Mouse (Mus musculus) C2C12 (cell line): Measurements from ENCODE around the gene Dnah14. TPM values are rescaled to one million over a fixed set of nuclear protein-coding genes. Genes with fewer than 3 reads are reported as not detected.

Source experiments
- H3K27me3 ChIP-seq: one replicate; pipeline ENCODE4 v1.6.1; 2011; ENCODE audit not compliant: control insufficient read depth, insufficient read depth, insufficient read length
- H3K36me3 ChIP-seq: one replicate; pipeline ENCODE4 v1.6.1; 2011; ENCODE audit not compliant: control insufficient read depth, insufficient read depth
- H3K4me3 ChIP-seq: one replicate; pipeline ENCODE4 v1.5.1; 2011; ENCODE audit warnings: mild to moderate bottlenecking, control low read depth; ENCODE audit not compliant: poor library complexity, insufficient read depth, severe bottlenecking
- H3K79me2 ChIP-seq: one replicate; pipeline ENCODE4 v1.6.1; 2011; ENCODE audit not compliant: control insufficient read depth, insufficient read depth
- H3K79me3 ChIP-seq: one replicate; pipeline ENCODE4 v1.6.1; 2011; ENCODE audit warnings: low read depth, control low read depth
- H3ac ChIP-seq: one replicate; pipeline ENCODE3; 2011; ENCODE audit warnings: low read depth; ENCODE audit not compliant: control insufficient read depth, insufficient read length
- CEBPB ChIP-seq: IDR thresholded peaks from one replicate; pipeline ENCODE4 v1.6.1; 2011; ENCODE audit warnings: low read depth, mild to moderate bottlenecking, control low read depth, moderate library complexity
- CTCF ChIP-seq: IDR thresholded peaks from one replicate; pipeline ENCODE4 v1.5.1; 2011; ENCODE audit not compliant: control insufficient read depth, insufficient read depth, insufficient read length
- FOSL1 ChIP-seq: IDR thresholded peaks from one replicate; pipeline ENCODE4 v1.8.0; 2011; ENCODE audit warnings: mild to moderate bottlenecking, low read length; ENCODE audit not compliant: poor library complexity, insufficient read depth, severe bottlenecking
- MAX ChIP-seq: IDR thresholded peaks from one replicate; pipeline ENCODE4 v1.6.1; 2011; ENCODE audit warnings: mild to moderate bottlenecking, control low read depth
- MYOD1 ChIP-seq: IDR thresholded peaks from one replicate; pipeline ENCODE4 v1.6.1; 2011; ENCODE audit warnings: low read depth; ENCODE audit not compliant: control insufficient read depth, insufficient read length
- MYOG ChIP-seq: IDR thresholded peaks from one replicate; pipeline ENCODE4 v1.6.1; 2011; ENCODE audit not compliant: control insufficient read depth, insufficient read length; ENCODE audit errors: extremely low read depth
- USF1 ChIP-seq: IDR thresholded peaks from one replicate; pipeline ENCODE4 v1.6.1; 2011; ENCODE audit warnings: low read depth, mild to moderate bottlenecking, control low read depth, moderate library complexity
- polyA plus RNA-seq: library from polyadenylated mRNA; unstranded; fragments of >200 nt; fragmentation: generic; extraction: Trizol; gene quantifications from one replicate; pipeline ENCODE4 v1.2.1, GENCODE M21; 2012; ENCODE audit warnings: missing spikeins

Dnah14 gene
- polyA plus RNA-seq, 1 experiment = 0.50 TPM

DNA sequence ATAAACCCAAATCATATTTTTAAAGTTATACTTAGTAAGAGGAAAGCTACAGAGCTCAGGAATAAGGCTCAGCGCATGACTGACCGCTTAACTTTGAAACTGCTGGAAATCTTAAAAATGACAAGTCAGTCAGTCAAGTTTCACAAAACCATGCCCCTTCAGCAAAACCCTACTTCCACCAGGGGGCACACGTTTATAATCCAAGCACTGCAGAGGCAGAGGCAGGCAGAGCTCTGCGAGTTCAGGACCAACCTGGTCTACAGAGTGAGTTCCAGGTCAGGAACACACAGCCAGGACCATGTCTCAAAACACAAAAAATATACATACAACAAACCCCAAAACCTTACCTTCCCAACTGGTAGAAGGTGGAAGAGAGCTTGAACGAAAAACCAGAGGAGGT is 252.0 kb downstream of the Dnah14 start:
- Histone ChIP-seq H3ac (no peak overlapping the region), H3K79me3 (peaks cover 13% of the 10 kb centered on the region), H3K36me3 (peaks cover 76% of the 10 kb centered on the region), H3K27me3 (no peaks in the 10 kb centered on the region), H3K79me2 (peaks cover 14% of the 10 kb centered on the region), H3K4me3 (no peak overlapping the region)
- TF ChIP-seq MYOD1 (no peak), MYOG (no peak)

DNA sequence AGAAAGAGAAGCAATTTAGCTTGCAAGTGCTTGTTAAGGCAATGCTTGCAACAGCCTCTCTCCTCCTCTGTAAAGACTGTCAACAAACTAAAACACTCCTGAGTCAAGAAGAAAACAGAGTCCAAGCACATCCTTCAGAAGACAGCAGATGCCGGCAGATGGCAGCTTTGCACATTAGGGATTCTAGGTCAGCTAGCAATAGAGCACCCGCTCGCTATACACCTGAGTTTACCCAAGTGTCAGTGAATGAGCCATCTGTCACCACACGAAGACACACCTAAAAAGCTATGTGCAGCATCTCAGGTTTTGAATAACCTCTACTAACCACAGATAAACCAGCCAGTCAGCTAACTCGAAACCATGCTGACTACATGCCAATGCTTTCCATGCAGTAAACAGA is 256.4 kb downstream of the Dnah14 start:
- H3ac ChIP-seq = no peak overlapping the region
- H3K36me3 ChIP-seq = peaks cover 82% of the 10 kb centered on the region
- peaks cover 36% of the 10 kb centered on the region for H3K79me3 ChIP-seq
- no peak for TF ChIP-seq MYOG
- no peak for TF ChIP-seq MAX
- TF ChIP-seq MYOD1 = no peak
- TF ChIP-seq USF1 = no peak
- TF ChIP-seq CTCF = no peak
- TF ChIP-seq CEBPB = no peak
- no peak for TF ChIP-seq FOSL1
- H3K27me3 ChIP-seq = no peaks in the 10 kb centered on the region
- peaks cover 56% of the 10 kb centered on the region for H3K79me2 ChIP-seq
- H3K4me3 ChIP-seq = no peak overlapping the region

DNA sequence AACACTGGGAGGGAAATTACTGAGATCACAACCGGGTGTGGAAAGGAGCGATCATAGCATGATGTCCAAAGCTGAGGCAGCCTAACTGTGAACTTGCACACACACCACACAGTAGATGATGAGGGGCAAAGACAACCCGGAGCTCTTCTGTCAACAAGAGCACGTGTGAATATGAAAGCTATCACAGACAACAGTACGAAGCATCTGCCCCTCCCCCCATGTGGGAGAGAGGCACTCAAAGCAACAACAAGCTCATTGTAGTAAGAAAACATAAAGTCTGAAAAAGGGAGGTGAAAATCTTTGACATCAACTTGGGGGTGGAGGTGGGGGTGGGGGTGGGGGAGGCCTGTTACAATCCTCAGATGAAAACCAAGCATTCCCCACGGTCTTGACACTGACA is 256.8 kb downstream of the Dnah14 start:
- TF ChIP-seq MYOG (no peak), MAX (no peak), FOSL1 (no peak), CEBPB (no peak)
- Histone ChIP-seq H3K27me3 (no peaks in the 10 kb centered on the region), H3K79me2 (peaks cover 60% of the 10 kb centered on the region), H3K79me3 (peaks cover 39% of the 10 kb centered on the region), H3K4me3 (no peak overlapping the region), H3ac (no peak overlapping the region), H3K36me3 (peaks cover 79% of the 10 kb centered on the region)

DNA sequence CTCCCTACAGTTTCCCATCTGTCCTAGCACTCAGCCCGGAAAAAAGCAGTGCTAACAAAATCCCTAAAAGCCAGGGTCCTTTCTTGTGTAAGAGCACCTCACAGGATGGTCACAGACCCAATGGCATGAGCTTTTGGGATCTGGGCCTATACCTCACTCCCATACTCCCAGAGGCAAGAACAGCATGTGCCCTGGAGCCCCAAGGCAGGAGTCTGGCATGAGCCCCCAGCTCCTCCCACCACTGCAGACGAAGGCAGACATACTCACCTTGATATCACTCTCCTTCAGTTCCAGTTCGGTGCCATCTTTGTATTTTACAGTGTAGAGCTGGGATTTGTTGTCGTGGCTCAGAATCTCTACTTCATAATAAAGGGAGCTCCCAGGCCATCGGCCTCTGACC is 261.8 kb downstream of the Dnah14 start:
- TF ChIP-seq MYOD1 (no peak), MAX (no peak), FOSL1 (no peak), USF1 (no peak), CEBPB (no peak)
- Histone ChIP-seq H3K4me3 (no peak overlapping the region), H3K79me3 (peaks cover 67% of the 10 kb centered on the region), H3K27me3 (no peaks in the 10 kb centered on the region), H3K79me2 (peaks cover 87% of the 10 kb centered on the region), H3K36me3 (peaks cover 40% of the 10 kb centered on the region), H3ac (no peak overlapping the region)

DNA sequence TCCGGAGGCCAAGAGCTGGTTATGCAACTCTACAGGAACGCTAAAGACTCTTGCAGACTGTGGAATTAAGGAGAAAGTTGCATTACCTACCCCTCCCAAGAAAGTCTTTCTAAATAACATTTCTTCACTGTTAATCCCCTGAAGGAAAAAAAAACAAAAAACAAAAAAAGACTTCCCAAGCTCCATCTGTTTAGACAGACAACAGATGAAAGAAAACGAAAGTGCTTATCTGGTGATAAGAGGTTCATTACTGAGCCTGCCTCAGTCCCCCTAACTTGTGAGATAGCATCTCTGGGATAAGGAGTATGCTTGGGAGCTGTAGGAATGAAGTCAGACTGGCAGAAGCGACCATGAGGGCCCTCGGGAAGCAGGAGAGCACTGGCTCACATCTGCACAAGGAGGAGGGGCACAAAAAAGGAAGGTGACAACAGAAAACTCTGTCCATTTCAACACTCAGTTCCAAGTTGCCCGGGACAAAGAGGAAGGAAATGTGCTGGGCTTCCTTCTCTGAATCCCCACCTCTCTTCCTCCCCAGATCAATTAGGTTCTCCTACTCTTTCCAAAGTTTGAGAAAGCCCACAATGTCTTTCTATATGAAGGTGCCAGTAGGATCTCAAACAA is 263.5 kb downstream of the Dnah14 start:
- TF ChIP-seq MAX (no peak), CEBPB (no peak), MYOD1 (no peak), USF1 (no peak), MYOG (no peak), FOSL1 (no peak)
- Histone ChIP-seq H3K79me2 (peaks cover 70% of the 10 kb centered on the region), H3K79me3 (peaks cover 59% of the 10 kb centered on the region), H3K4me3 (peak overlapping the region; percentile 55), H3K27me3 (no peaks in the 10 kb centered on the region), H3K36me3 (peaks cover 23% of the 10 kb centered on the region), H3ac (no peak overlapping the region)

DNA sequence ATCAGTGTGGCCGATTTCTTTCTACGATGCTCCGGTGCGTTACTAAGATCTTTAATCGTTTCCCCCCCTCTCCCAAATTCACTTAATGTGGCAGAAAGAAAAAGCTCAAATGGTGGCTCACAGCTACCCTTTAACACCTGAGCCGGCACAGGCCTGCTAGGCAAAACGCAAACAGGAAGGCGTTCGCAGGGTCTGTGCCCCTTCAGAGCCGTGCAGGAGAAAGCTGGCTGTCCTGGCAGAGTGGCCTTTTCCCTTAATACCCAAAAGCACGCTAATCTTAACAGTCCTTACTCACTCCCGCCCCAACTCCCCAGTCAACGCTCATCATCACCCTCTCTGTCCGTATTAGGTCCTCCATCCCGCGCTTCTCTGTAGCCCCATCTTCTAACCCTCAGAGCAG is 265.0 kb downstream of the Dnah14 start:
- no peak for TF ChIP-seq MAX
- no peak for TF ChIP-seq CTCF
- no peak for TF ChIP-seq FOSL1
- no peak for TF ChIP-seq MYOD1
- TF ChIP-seq CEBPB = no peak
- TF ChIP-seq MYOG = no peak

More for the DNA sequence above, 265.0 kb downstream of the Dnah14 start:
- Histone ChIP-seq H3K4me3 (peak overlapping the region; percentile 55), H3K79me3 (peaks cover 51% of the 10 kb centered on the region), H3K27me3 (no peaks in the 10 kb centered on the region), H3ac (peak overlapping the region; percentile 77), H3K36me3 (peaks cover 10% of the 10 kb centered on the region), H3K79me2 (peaks cover 56% of the 10 kb centered on the region)
